Mouse (Mus musculus) left cerebral cortex, postnatal 10 days (tissue): ENCODE results near the gene Ppp2r5e. TPM values are rescaled to one million over a fixed set of nuclear protein-coding genes. Genes with fewer than 3 reads are reported as not detected.

Source experiments
- DNase-seq, 2 experiments: peaks; one replicate each; pipeline ENCODE4 v3.0.0; 2021 to 2022; ENCODE audit warnings: low spot score in 2 of 2, mixed read lengths in 1 of 2; ENCODE audit errors: extremely low spot score in 1 of 2
- intact Hi-C: fragments of 180-260 bp; cut with DNase I; formaldehyde crosslinking; loops from one replicate; pipeline ENCODE4 v1.15.1; 2025
- total RNA-seq, 2 experiments: library from RNA; stranded (reverse); gene quantifications; 2 replicates each; pipeline ENCODE4 v1.2.3; 2021

Ppp2r5e gene
- total RNA-seq, 2 experiments from 2014 or later: 85.6 to 85.8 TPM

DNA sequence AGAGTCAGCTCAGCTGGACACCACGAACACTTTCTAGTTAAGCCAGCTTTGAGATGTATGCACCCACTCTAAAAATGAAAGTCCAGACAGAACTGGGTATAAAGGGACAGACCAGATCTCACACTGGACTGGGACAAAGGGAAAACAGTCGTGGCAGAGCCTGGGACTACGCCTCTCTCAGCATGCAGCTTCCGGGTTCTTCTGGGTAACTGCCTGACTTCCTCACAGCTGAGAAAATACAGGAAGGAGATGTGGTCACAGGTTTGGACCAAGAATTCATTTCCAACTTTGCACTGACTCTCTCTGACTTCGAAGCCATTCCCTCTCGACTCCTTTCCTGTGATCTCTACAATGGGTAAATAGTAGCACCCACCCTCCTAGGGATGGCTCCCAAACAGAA lies 181.1 kb downstream of the Ppp2r5e start:
- peak in 1 of 2 experiments; percentile 71 for DNase-seq
- intact Hi-C loops: no loop called here

DNA sequence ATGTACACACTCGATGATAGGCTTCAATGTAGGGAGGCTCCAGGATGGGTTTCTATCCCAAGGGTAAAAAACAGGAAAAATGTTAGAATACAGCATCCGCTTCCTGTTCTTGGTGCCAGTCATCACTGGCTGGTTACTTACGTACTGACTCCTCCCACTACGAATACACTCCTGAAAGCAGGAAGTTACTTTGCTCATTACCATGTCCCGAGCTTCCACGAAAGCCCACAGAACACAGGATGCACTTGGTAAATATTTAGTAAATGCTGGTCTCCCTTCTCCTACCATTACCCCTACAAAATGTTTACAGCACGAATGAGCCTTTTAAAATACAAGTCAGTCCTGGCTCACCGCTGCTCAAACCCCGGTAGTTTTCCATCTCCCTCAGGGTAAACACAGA lies 183.1 kb downstream of the Ppp2r5e start:
- DNase-seq: no peak
- intact Hi-C loops: no loop called here

Other genes with a start within 250 kb of the Ppp2r5e start
- gene Gphb5, start 179.5 kb downstream of the Ppp2r5e start, total RNA-seq: not detected
- 1 to 10 TPM; 2.9 to 3.2 TPM for gene Wdr89, start 73.3 kb upstream of the Ppp2r5e start, total RNA-seq
- gene Sgpp1, start 139.5 kb upstream of the Ppp2r5e start, total RNA-seq: 10 to 100 TPM; 30.3 to 34.4 TPM
- gene Syne2, start 221.9 kb upstream of the Ppp2r5e start, total RNA-seq: 10 to 100 TPM; 21.1 to 22.0 TPM